8 mouse cellular contexts compared by ENCODE assay signal in genomic region chr13:112259398-112259797, GRCm38 (mm10). TPM values are rescaled to one million over a fixed set of nuclear protein-coding genes. Genes with fewer than 3 reads are reported as not detected.
DNase-seq lines count a peak whose midpoint lies in the region; ATAC-seq lines count a peak whose summit lies in the region.

No protein-coding gene starts in this region.

- intact Hi-C loops in left cerebral cortex, postnatal 14 days (cut with DNase I), result loop anchor here (2.0 kb wide), 1 partner anchor 471 kb away; no protein-coding TSS in a partner anchor

- WGBS in intestine, embryonic 16.5 days, result 31% methylated on average over 2 of the region's 2 CpGs
- 59% methylated on average over 2 of the region's 2 CpGs for WGBS in midbrain, embryonic 11.5 days

- peak; percentile 71 to 90 for DNase-seq in adrenal gland, adult (ENCODE audit: inconsistent age in 2 of 2, low spot score in 1 of 2)
- peak; percentile 34 to 73 for DNase-seq in cerebellum, postnatal 4 days (ENCODE audit: low spot score in 2 of 2)
- peak; percentile 56 for DNase-seq in gastrocnemius, adult 18-20 months (ENCODE audit: low spot score)
- DNase-seq in left cerebral cortex, postnatal 14 days (ENCODE audit: low spot score in 2 of 2), result peak; percentile 54 to 72
- peak; percentile 91 for DNase-seq in midbrain, embryonic 11.5 days (ENCODE audit: low spot score, missing footprints)
- peak; percentile 58 for DNase-seq in right cerebral cortex, postnatal 4 days
- peak; percentile 53 for DNase-seq in yolk sac, embryonic 10.5 days (ENCODE audit: low spot score)

- H3K9ac ChIP-seq in intestine, embryonic 16.5 days (ENCODE audit: low read depth, low read length), result no peak overlapping the region
- no peak overlapping the region for H3K9ac ChIP-seq in midbrain, embryonic 11.5 days (ENCODE audit: low read length)

- ATAC-seq in intestine, embryonic 16.5 days, result peak; percentile 87
- ATAC-seq in midbrain, embryonic 11.5 days (ENCODE audit: low FRiP score), result peak; percentile 76

- H3K4me1 ChIP-seq in intestine, embryonic 16.5 days (ENCODE audit: control insufficient read depth, insufficient read depth, low read length), result no peaks in the 10 kb centered on the region
- no peaks in the 10 kb centered on the region for H3K4me1 ChIP-seq in midbrain, embryonic 11.5 days (ENCODE audit: control insufficient read depth, insufficient read depth, low read length)

- H3K27me3 ChIP-seq in intestine, embryonic 16.5 days (replicated peaks; ENCODE audit: control insufficient read depth, insufficient read depth, low read length), result no peaks in the 10 kb centered on the region
- H3K27me3 ChIP-seq in midbrain, embryonic 11.5 days (ENCODE audit: control insufficient read depth, insufficient read depth, low read length), result no peaks in the 10 kb centered on the region

- no peak overlapping the region for H3K4me2 ChIP-seq in intestine, embryonic 16.5 days (ENCODE audit: low read depth, low read length)
- no peak overlapping the region for H3K4me2 ChIP-seq in midbrain, embryonic 11.5 days

- no peaks in the 10 kb centered on the region for H3K9me3 ChIP-seq in intestine, embryonic 16.5 days (ENCODE audit: control insufficient read depth, low read length)
- no peaks in the 10 kb centered on the region for H3K9me3 ChIP-seq in midbrain, embryonic 11.5 days (ENCODE audit: control insufficient read depth, low read length)

- no peak overlapping the region for H3K4me3 ChIP-seq in intestine, embryonic 16.5 days (ENCODE audit: low read length)
- H3K4me3 ChIP-seq in midbrain, embryonic 11.5 days (ENCODE audit: low read depth, low read length), result no peak overlapping the region

- no peak overlapping the region for H3K27ac ChIP-seq in intestine, embryonic 16.5 days (ENCODE audit: low read length)
- H3K27ac ChIP-seq in midbrain, embryonic 11.5 days (ENCODE audit: low read depth, low read length), result no peak overlapping the region

- H3K36me3 ChIP-seq in intestine, embryonic 16.5 days (ENCODE audit: control insufficient read depth, insufficient read depth, low read length), result no peaks in the 10 kb centered on the region
- H3K36me3 ChIP-seq in midbrain, embryonic 11.5 days (ENCODE audit: control insufficient read depth, insufficient read depth, low read length), result no peaks in the 10 kb centered on the region

RNA-seq across cellular contexts. Expression of gene Ankrd55, which starts 28.9 kb away (rescaled TPM):
- under 1 TPM; 0.18 to 0.19 TPM for total RNA-seq in gastrocnemius, adult 18-20 months (2021)
- 0.16 and 0.21 TPM in 2 replicates for polyA plus RNA-seq in intestine, embryonic 16.5 days (2015; fragmentation: Nextera tagmentation; extraction: Ambion mirVana)
- 1 to 10 TPM; 3.3 to 4.0 TPM for total RNA-seq in left cerebral cortex, postnatal 14 days (2021)
- polyA plus RNA-seq in midbrain, embryonic 11.5 days (2014; fragmentation: Nextera tagmentation; extraction: Ambion mirVana), result 1.9 and 2.3 TPM in 2 replicates
